Mouse (Mus musculus) adrenal gland, postnatal 4 days (tissue): ENCODE data around the gene H2-M9. TPM values are rescaled to one million over a fixed set of nuclear protein-coding genes. Genes with fewer than 3 reads are reported as not detected.

Source experiments
- DNase-seq, 2 experiments: peaks; one replicate each; pipeline ENCODE4 v3.0.0; 2021 to 2022; ENCODE audit warnings: low spot score in 2 of 2, mixed read lengths in 2 of 2
- long read RNA-seq, 2 experiments: library from polyadenylated mRNA; stranded (forward); transcript quantifications; one replicate each; pipeline ENCODE4 v2.0.0; 2021
- total RNA-seq, 2 experiments: library from RNA; stranded (reverse); gene quantifications; 2 replicates each; pipeline ENCODE4 v1.2.3; 2021

Gene H2-M9
- total RNA-seq = not detected
- long read RNA-seq, experiment 1 = 0 reads
- long read RNA-seq, experiment 2 = 0 reads

DNA sequence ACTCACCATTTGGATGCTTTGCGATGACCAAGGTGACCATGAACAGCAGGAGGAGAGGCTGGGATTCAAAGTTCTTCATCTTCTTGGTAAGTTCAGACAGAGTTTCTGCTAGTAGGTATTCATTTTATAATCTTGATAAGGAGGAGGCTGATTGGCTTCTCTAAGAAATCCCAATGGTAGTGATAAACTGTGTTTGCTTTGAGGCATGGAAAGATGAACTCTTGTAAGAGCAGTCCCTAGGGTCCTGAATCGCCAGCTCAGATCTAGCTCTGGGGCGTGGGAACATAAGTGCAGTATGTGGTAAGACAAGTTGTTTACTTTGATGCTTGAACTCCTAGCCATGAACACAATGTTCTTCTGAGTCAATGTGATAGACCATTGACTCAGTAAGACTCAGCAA, at the start of gene H2-M9:
Gene H2-M9 (minus strand): TSS at position 101 of the 400 bp plus-strand sequence.
- no peak for DNase-seq

DNA sequence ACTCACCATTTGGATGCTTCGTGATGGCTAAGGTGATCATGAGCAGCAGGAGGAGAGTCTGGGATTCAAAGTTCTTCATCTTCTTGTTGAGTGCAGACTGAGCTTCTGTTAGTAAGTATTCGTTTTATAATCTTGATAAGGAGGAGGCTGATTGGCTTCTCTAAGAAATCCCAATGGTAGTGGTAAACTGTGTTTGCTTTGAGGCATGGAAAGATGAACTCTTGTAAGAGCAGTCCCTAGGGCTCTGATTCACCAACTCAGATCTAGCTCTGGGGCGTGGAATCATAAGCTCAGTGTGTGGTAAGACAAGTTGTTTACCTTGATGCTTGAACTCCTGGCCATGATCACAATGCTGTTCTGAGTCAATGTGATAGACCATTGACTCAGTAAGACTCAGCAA, 29.7 kb upstream of the H2-M9 start, which contains the start of gene H2-M1:
Gene H2-M1 (minus strand): TSS at position 101 of the 400 bp plus-strand sequence.
- DNase-seq = no peak

Other genes starting within 250 kb of the H2-M9 start
- not detected for gene H2-M10.4, start 180.3 kb downstream of the H2-M9 start, total RNA-seq
- not detected for gene H2-M11, start 95.6 kb downstream of the H2-M9 start, total RNA-seq
- not detected for gene H2-M1, start 29.6 kb upstream of the H2-M9 start, total RNA-seq
- not detected for gene H2-M10.5, start 130.2 kb upstream of the H2-M9 start, total RNA-seq
- not detected for gene H2-M10.6, start 169.5 kb upstream of the H2-M9 start, total RNA-seq
- gene Trim26, start 194.5 kb upstream of the H2-M9 start, total RNA-seq = 10 to 100 TPM; 71.3 to 77.9 TPM
- not detected for gene Trim15, start 224.5 kb upstream of the H2-M9 start, total RNA-seq
- gene Trim10, start 226.9 kb upstream of the H2-M9 start, total RNA-seq = 1 to 10 TPM; 5.0 to 9.9 TPM
- under 1 TPM in 1 of 2 experiments, not detected in 1; 0.17 TPM for gene Trim40, start 247.5 kb upstream of the H2-M9 start, total RNA-seq